Mouse (Mus musculus) kidney, adult 2 months (tissue): ENCODE data around the gene Ttc30b. TPM values are rescaled to one million over a fixed set of nuclear protein-coding genes. Genes with fewer than 3 reads are reported as not detected.
"Not testable (repeated sequence)": the region's sequence is repeated elsewhere in the genome, so short reads cannot be mapped to it uniquely, and the experiment has no call there.

Source experiments
- DNase-seq: peaks from one replicate; pipeline ENCODE4 v3.0.0; 2021
- H3K27ac ChIP-seq: fragments of 200-500 bp; 2 replicates; pipeline ENCODE4 v1.5.1; 2012; ENCODE audit warnings: low read depth, low read length, control low read depth, inconsistent platforms; ENCODE audit not compliant: insufficient read depth
- H3K27me3 ChIP-seq: fragments of 200-500 bp; replicated peaks from 2 replicates; pipeline ENCODE4 v1.6.1; 2012; ENCODE audit warnings: mild to moderate bottlenecking, moderate library complexity, low read length, inconsistent platforms; ENCODE audit not compliant: control insufficient read depth, insufficient read depth
- H3K36me3 ChIP-seq: fragments of 200-500 bp; 2 replicates; pipeline ENCODE4 v1.6.1; 2012; ENCODE audit warnings: mild to moderate bottlenecking, moderate library complexity, low read length, inconsistent platforms; ENCODE audit not compliant: control insufficient read depth, insufficient read depth
- H3K4me1 ChIP-seq: fragments of 200-500 bp; 2 replicates; pipeline ENCODE4 v1.6.1; 2011; ENCODE audit warnings: low read length; ENCODE audit not compliant: control insufficient read depth, insufficient read depth
- H3K4me3 ChIP-seq: fragments of 200-500 bp; 2 replicates; pipeline ENCODE4 v1.5.1; 2011; ENCODE audit warnings: mild to moderate bottlenecking, low read depth, low read length, control low read depth; ENCODE audit not compliant: insufficient read depth
- CTCF ChIP-seq: fragments of 200-500 bp; conservative IDR thresholded peaks from 2 replicates; pipeline ENCODE4 v1.5.1; 2011; ENCODE audit warnings: low read depth, mild to moderate bottlenecking, control low read depth, low read length, moderate library complexity, mixed read lengths; ENCODE audit not compliant: insufficient read depth, insufficient read length
- POLR2A ChIP-seq: fragments of 200-500 bp; IDR thresholded peaks from one replicate; pipeline ENCODE4 v1.6.1; 2011; ENCODE audit warnings: low read depth, low read length, control low read depth
- WGBS: fragments of 180-500 bp; shearing (Covaris S2); methylation state at CpG from one replicate; pipeline ENCODE4 v1.1.7; 2018; 5-methylcytosine and 5-hydroxymethylcytosine counted together
- polyA plus RNA-seq: library from polyadenylated mRNA; depleted of rRNA; stranded (reverse); fragments of >200 nt; gene quantifications from 2 replicates; pipeline ENCODE4 v1.2.3, GENCODE M21; 2012

Ttc30b gene
- polyA plus RNA-seq, 1 experiment, result 9.4 TPM

DNA sequence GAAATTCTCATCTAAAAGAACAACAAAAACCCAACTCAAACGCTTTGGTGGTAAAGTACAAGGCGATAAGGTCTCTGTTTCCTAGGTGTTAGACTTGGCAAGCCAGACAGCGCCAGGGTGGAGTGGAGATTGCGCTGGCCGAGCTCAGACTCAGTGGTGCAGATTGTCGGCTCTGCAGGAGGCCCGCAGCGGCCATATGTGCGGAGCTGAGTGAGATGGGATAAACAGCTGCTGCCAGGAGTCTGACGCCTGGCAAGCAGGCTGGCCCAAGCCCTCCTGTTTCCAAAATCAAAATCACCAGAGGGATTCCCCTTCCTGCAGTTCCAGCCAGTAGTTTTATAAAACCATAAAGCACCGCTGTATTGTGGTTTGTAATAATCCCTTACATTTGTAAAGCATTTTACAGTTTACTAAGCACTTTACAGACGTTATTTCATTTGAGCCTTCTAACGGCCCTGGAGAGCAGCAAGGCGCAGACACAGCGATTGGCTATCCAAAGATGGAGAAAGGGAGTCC lies 21.5 kb upstream of the Ttc30b start:
- Histone ChIP-seq H3K27me3 (no peaks in the 10 kb centered on the region), H3K36me3 (no peaks in the 10 kb centered on the region), H3K4me3 (no peak overlapping the region), H3K27ac (no peak overlapping the region), H3K4me1 (no peaks in the 10 kb centered on the region)
- 52% methylated on average over 15 of the region's 15 CpGs for WGBS
- TF ChIP-seq CTCF (no peak), POLR2A (no peak)
- no peak for DNase-seq

- H3K4me3 ChIP-seq, result no peak overlapping the region
- no peaks in the 10 kb centered on the region for H3K36me3 ChIP-seq
- H3K27me3 ChIP-seq, result no peaks in the 10 kb centered on the region
- H3K27ac ChIP-seq, result no peak overlapping the region
- WGBS, result 64% methylated on average over 18 of the region's 18 CpGs
- H3K4me1 ChIP-seq, result no peaks in the 10 kb centered on the region
- no peak for DNase-seq
- no peak for TF ChIP-seq POLR2A
- no peak for TF ChIP-seq CTCF
These were observed 20.9 kb upstream of the Ttc30b start for GRCm38 (mm10) chr2:75959183-75959849.

DNA sequence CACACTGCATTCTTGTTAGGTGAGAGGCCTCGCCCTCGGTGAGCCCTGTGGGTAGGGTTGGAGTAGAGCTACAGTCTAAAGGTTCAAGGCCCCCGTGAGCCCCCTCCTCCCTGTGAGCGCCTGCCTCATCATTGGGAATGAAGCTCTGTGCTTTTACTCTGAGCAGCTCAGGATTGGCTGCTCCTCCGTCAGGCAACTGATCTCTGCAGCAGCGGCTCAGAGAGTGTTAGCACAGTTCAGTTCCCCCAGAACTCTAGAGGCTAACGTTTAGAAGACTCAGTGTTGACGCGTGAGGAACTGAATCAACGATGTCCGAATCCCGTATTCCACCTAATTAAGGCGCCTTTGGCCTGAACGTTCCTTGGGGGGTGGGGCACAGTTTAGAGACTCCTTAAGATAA lies 17.3 kb upstream of the Ttc30b start:
- H3K4me3 ChIP-seq, result no peak overlapping the region
- no peaks in the 10 kb centered on the region for H3K4me1 ChIP-seq
- H3K27ac ChIP-seq, result no peak overlapping the region
- no peaks in the 10 kb centered on the region for H3K27me3 ChIP-seq
- 61% methylated on average over 14 of the region's 14 CpGs for WGBS
- DNase-seq, result no peak
- TF ChIP-seq CTCF (no peak), POLR2A (no peak)
- no peaks in the 10 kb centered on the region for H3K36me3 ChIP-seq

GRCm38 (mm10) chr2:75953320-75953719 lies 14.9 kb upstream of the Ttc30b start:
- WGBS, result 94% methylated on average over 5 of the region's 5 CpGs
- TF ChIP-seq CTCF (no peak), POLR2A (no peak)

DNA sequence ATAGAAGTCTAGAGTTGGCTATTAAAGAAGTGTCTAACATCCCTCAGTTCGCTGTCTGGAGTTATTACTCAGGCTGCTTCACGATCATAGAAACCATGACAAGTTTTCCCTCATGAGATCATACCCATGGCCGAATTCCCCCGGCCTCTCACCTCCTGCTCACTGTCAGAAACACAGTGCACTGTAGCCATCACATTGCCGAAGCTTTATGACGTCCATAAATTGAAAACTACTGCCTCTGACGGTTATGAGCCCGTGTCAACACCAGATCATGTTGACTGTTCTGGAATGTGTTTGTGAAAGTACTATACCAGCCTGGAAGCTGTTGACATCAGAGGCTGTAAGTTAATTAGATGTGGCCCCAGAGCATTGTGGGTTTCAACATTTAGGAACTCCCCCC lies 12.3 kb upstream of the Ttc30b start:
- H3K4me3 ChIP-seq, result no peak overlapping the region
- TF ChIP-seq POLR2A (no peak), CTCF (no peak)
- 77% methylated on average over 8 of the region's 8 CpGs for WGBS
- no peaks in the 10 kb centered on the region for H3K36me3 ChIP-seq
- H3K4me1 ChIP-seq, result no peaks in the 10 kb centered on the region
- H3K27me3 ChIP-seq, result no peaks in the 10 kb centered on the region
- H3K27ac ChIP-seq, result no peak overlapping the region
- DNase-seq, result no peak

More at GRCm38 (mm10) chr2:75953320-75953719, 14.9 kb upstream of the Ttc30b start:
- DNase-seq, result no peak
- Histone ChIP-seq H3K4me1 (no peaks in the 10 kb centered on the region), H3K4me3 (no peak overlapping the region), H3K27me3 (no peaks in the 10 kb centered on the region), H3K36me3 (no peaks in the 10 kb centered on the region), H3K27ac (no peak overlapping the region)

- DNase-seq, result peak; percentile 6
- not testable (repeated sequence) for H3K4me1 ChIP-seq, H3K27ac ChIP-seq, H3K27me3 ChIP-seq, H3K36me3 ChIP-seq
- 68% methylated on average over 17 of the region's 17 CpGs for WGBS
- peak overlapping the region; percentile 49 for H3K4me3 ChIP-seq
These were observed 767 bp downstream of the Ttc30b start for GRCm38 (mm10) chr2:75937520-75938116.

DNA sequence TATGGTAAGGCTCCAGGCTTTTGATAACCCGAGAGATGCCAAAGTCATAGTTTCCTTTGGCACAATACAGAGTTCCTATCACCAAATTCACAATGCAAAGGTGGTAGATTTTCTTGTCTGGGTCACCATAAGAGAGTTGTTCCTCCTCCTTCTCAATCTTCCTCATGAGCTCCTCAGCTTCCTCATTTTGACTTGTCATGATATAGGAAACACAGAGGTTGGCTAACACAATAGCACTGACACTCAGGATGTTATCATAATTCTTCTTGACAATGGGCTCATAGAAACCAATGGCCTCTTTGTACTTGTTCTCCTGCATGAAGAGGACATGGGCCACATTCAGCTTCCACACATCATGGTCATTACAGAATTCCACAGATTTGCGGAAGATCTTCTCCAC lies 1.7 kb downstream of the Ttc30b start:
- H3K4me3 ChIP-seq, H3K36me3 ChIP-seq, H3K27ac ChIP-seq, H3K27me3 ChIP-seq, H3K4me1 ChIP-seq, DNase-seq: not testable (repeated sequence)
- WGBS, result 69% methylated on average over 2 of the region's 2 CpGs
